Mouse (Mus musculus) heart, adult 2 months (tissue): Measurements from ENCODE around the gene Slc9a3r1. TPM values are rescaled to one million over a fixed set of nuclear protein-coding genes. Genes with fewer than 3 reads are reported as not detected.

Source experiments
- DNase-seq, 2 experiments: peaks; one replicate each; pipeline ENCODE4 v3.0.0; 2021
- H3K27ac ChIP-seq: fragments of 200-600 bp; 2 replicates; pipeline ENCODE4 v1.8.1; 2022
- H3K27me3 ChIP-seq: fragments of 200-500 bp; 2 replicates; pipeline ENCODE4 v1.6.1; 2012; ENCODE audit warnings: mild to moderate bottlenecking, low read length, inconsistent platforms, mixed read lengths; ENCODE audit not compliant: control insufficient read depth, insufficient read depth
- H3K36me3 ChIP-seq: fragments of 200-500 bp; 2 replicates; pipeline ENCODE4 v1.6.1; 2012; ENCODE audit warnings: low read length, inconsistent platforms; ENCODE audit not compliant: control insufficient read depth, insufficient read depth
- H3K4me1 ChIP-seq: fragments of 200-500 bp; 2 replicates; pipeline ENCODE4 v1.6.1; 2011; ENCODE audit warnings: low read length; ENCODE audit not compliant: control insufficient read depth, insufficient read depth
- H3K4me3 ChIP-seq: fragments of 200-600 bp; 2 replicates; pipeline ENCODE4 v1.8.1; 2022
- H3K79me2 ChIP-seq: fragments of 200-500 bp; replicated peaks from 2 replicates; pipeline ENCODE4 v1.6.1; 2012; ENCODE audit warnings: mild to moderate bottlenecking, inconsistent platforms, low read length, moderate library complexity, mixed read lengths; ENCODE audit not compliant: control insufficient read depth, insufficient read depth
- H3K9ac ChIP-seq: fragments of 200-500 bp; 2 replicates; pipeline ENCODE4 v1.6.1; 2012; ENCODE audit warnings: low read depth, mild to moderate bottlenecking, control low read depth, inconsistent platforms, low read length, mixed read lengths
- CTCF ChIP-seq: fragments of 200-600 bp; IDR thresholded peaks from 2 replicates; pipeline ENCODE4 v1.8.1; 2022; ENCODE audit warnings: antibody characterized with exemption, mild to moderate bottlenecking, moderate library complexity
- EP300 ChIP-seq: fragments of 200-500 bp; IDR thresholded peaks from 2 replicates; pipeline ENCODE4 v1.6.1; 2011; ENCODE audit warnings: low read depth, low read length, control low read depth; ENCODE audit not compliant: insufficient read depth
- POLR2A ChIP-seq: fragments of 200-500 bp; IDR thresholded peaks from 2 replicates; pipeline ENCODE4 v1.6.1; 2011; ENCODE audit warnings: mild to moderate bottlenecking, low read depth, low read length, control low read depth; ENCODE audit not compliant: insufficient read depth
- WGBS: fragments of 180-500 bp; shearing (Covaris S2); methylation state at CpG from one replicate; pipeline ENCODE4 v1.1.7; 2018; 5-methylcytosine and 5-hydroxymethylcytosine counted together
- intact Hi-C: fragments of 180-260 bp; cut with DNase I; formaldehyde crosslinking; loops from one replicate; pipeline ENCODE4 v1.15.1; 2025
- polyA plus RNA-seq: library from polyadenylated mRNA; depleted of rRNA; stranded (reverse); fragments of >200 nt; gene quantifications from 2 replicates; pipeline ENCODE4 v1.2.3, GENCODE M21; 2012
- total RNA-seq, 2 experiments: library from RNA; stranded (reverse); gene quantifications; 2 replicates each; pipeline ENCODE4 v1.2.3; 2021

The Slc9a3r1 gene
- total and polyA plus RNA-seq, 3 experiments = 8.1 to 10.1 (median 9.7) TPM

- WGBS = 61% methylated on average over 8 of the region's 8 CpGs
- intact Hi-C loops = no loop called here
Measured at GRCm38 (mm10) chr11:115167631-115168249, 4.6 kb downstream of the Slc9a3r1 start.

GRCm38 (mm10) chr11:115169430-115169829 lies 6.3 kb downstream of the Slc9a3r1 start:
- WGBS = 85% methylated on average over 4 of the region's 4 CpGs
- DNase-seq = no peak
- Histone ChIP-seq H3K27ac (no peak overlapping the region), H3K79me2 (no peaks in the 10 kb centered on the region), H3K4me1 (peaks cover 7% of the 10 kb centered on the region), H3K36me3 (no peaks in the 10 kb centered on the region), H3K27me3 (no peaks in the 10 kb centered on the region), H3K9ac (no peak overlapping the region), H3K4me3 (no peak overlapping the region)
- TF ChIP-seq POLR2A = no peak
- TF ChIP-seq CTCF = no peak
- no peak for TF ChIP-seq EP300
- intact Hi-C loops = no loop called here

More at GRCm38 (mm10) chr11:115167631-115168249, 4.6 kb downstream of the Slc9a3r1 start:
- H3K9ac ChIP-seq = no peak overlapping the region
- TF ChIP-seq POLR2A (no peak), CTCF (no peak), EP300 (no peak)
- H3K27me3 ChIP-seq = no peaks in the 10 kb centered on the region
- no peak for DNase-seq
- no peaks in the 10 kb centered on the region for H3K36me3 ChIP-seq
- peaks cover 7% of the 10 kb centered on the region for H3K4me1 ChIP-seq
- no peaks in the 10 kb centered on the region for H3K79me2 ChIP-seq
- H3K27ac ChIP-seq = no peak overlapping the region
- no peak overlapping the region for H3K4me3 ChIP-seq

- no peak for TF ChIP-seq POLR2A
- TF ChIP-seq CTCF = no peak
- no peak for TF ChIP-seq EP300
- Histone ChIP-seq H3K9ac (no peak overlapping the region), H3K4me1 (peaks cover 2% of the 10 kb centered on the region; the same call in 1 of the 2 replicates), H3K27me3 (no peaks in the 10 kb centered on the region), H3K79me2 (no peaks in the 10 kb centered on the region), H3K36me3 (no peaks in the 10 kb centered on the region), H3K27ac (no peak overlapping the region), H3K4me3 (no peak overlapping the region)
- WGBS = 62% methylated on average over 8 of the region's 8 CpGs
- intact Hi-C loops = no loop called here
- no peak for DNase-seq
Measured at GRCm38 (mm10) chr11:115171125-115171524, 8.0 kb downstream of the Slc9a3r1 start.

GRCm38 (mm10) chr11:115172825-115173287 lies 9.7 kb downstream of the Slc9a3r1 start:
- Histone ChIP-seq H3K27me3 (no peaks in the 10 kb centered on the region), H3K4me1 (peaks cover 2% of the 10 kb centered on the region; the same call in 1 of the 2 replicates), H3K4me3 (no peak overlapping the region), H3K79me2 (no peaks in the 10 kb centered on the region), H3K27ac (no peak overlapping the region), H3K36me3 (no peaks in the 10 kb centered on the region), H3K9ac (no peak overlapping the region)
- WGBS = 55% methylated on average over 4 of the region's 4 CpGs
- intact Hi-C loops = no loop called here
- DNase-seq = peak; percentile 61 to 63
- TF ChIP-seq POLR2A (no peak), CTCF (no peak), EP300 (no peak)

- Histone ChIP-seq H3K27me3 (no peaks in the 10 kb centered on the region), H3K27ac (no peak overlapping the region), H3K4me1 (peaks cover 2% of the 10 kb centered on the region; the same call in 1 of the 2 replicates), H3K9ac (no peak overlapping the region), H3K36me3 (no peaks in the 10 kb centered on the region), H3K4me3 (no peak overlapping the region), H3K79me2 (no peaks in the 10 kb centered on the region)
- TF ChIP-seq EP300 (no peak), CTCF (no peak), POLR2A (no peak)
- intact Hi-C loops = no loop called here
- 47% methylated on average over 16 of the region's 16 CpGs for WGBS
- DNase-seq = no peak
Measured at GRCm38 (mm10) chr11:115173549-115174339, 10.6 kb downstream of the Slc9a3r1 start.
